Mouse (Mus musculus) intestine, embryonic 15.5 days (tissue): ENCODE results near the gene Khdc1a. TPM values are rescaled to one million over a fixed set of nuclear protein-coding genes. Genes with fewer than 3 reads are reported as not detected.
"Not testable (repeated sequence)": the region's sequence is repeated elsewhere in the genome, so short reads cannot be mapped to it uniquely, and the experiment has no call there.

Source experiments
- ATAC-seq: fragments of 200-750 bp; cut with Nextera tagmentation; 2 replicates; pipeline ENCODE4 v1.8.0; 2017; ENCODE audit warnings: moderate TSS enrichment, moderate library complexity
- H3K27ac ChIP-seq: fragments of 300-500 bp; sonication (generic); 2 replicates; pipeline ENCODE4 v1.5.1; 2015; ENCODE audit warnings: mild to moderate bottlenecking, inconsistent platforms
- H3K27me3 ChIP-seq: fragments of 300-500 bp; sonication (generic); replicated peaks from 2 replicates; pipeline ENCODE4 v1.6.1; 2015; ENCODE audit warnings: inconsistent platforms
- H3K36me3 ChIP-seq: fragments of 300-500 bp; sonication (generic); 2 replicates; pipeline ENCODE4 v1.6.1; 2015; ENCODE audit warnings: inconsistent platforms
- H3K4me1 ChIP-seq: fragments of 300-500 bp; sonication (generic); replicated peaks from 2 replicates; pipeline ENCODE4 v1.6.1; 2015; ENCODE audit warnings: inconsistent platforms
- H3K4me2 ChIP-seq: fragments of 300-500 bp; sonication (generic); replicated peaks from 2 replicates; pipeline ENCODE4 v1.6.1; 2015; ENCODE audit warnings: mild to moderate bottlenecking, inconsistent platforms
- H3K4me3 ChIP-seq: fragments of 300-500 bp; sonication (generic); replicated peaks from 2 replicates; pipeline ENCODE4 v1.5.1; 2015; ENCODE audit warnings: inconsistent platforms
- H3K9ac ChIP-seq: fragments of 300-500 bp; sonication (generic); 2 replicates; pipeline ENCODE4 v1.6.1; 2015; ENCODE audit warnings: inconsistent platforms
- H3K9me3 ChIP-seq: fragments of 300-500 bp; sonication (generic); 2 replicates; pipeline ENCODE4 v1.6.1; 2016; ENCODE audit warnings: inconsistent platforms
- WGBS: fragments of 180-500 bp; shearing (Covaris S2); methylation state at CpG from one replicate; pipeline ENCODE4 v1.1.7; 2015; 5-methylcytosine and 5-hydroxymethylcytosine counted together
- polyA plus RNA-seq: library from polyadenylated mRNA; unstranded; fragments of >200 nt; fragmentation: Nextera tagmentation; extraction: Ambion mirVana; gene quantifications from 2 replicates; pipeline ENCODE4 v1.2.1, GENCODE M21; 2015

Gene Khdc1a
- polyA plus RNA-seq: not detected in 2 replicates

- H3K27ac ChIP-seq: no peak within 1 kb of the TSS
- H3K4me1 ChIP-seq: no peaks in the 10 kb centered on the region
- no peak within 1 kb of the TSS for H3K9ac ChIP-seq
- no peak for ATAC-seq
- no peak within 1 kb of the TSS for H3K4me2 ChIP-seq
- H3K4me3 ChIP-seq: no peak within 1 kb of the TSS
- H3K9me3 ChIP-seq: no peaks in the 10 kb centered on the region
- H3K27me3 ChIP-seq: no peaks in the 10 kb centered on the region
- no peaks in the 10 kb centered on the region for H3K36me3 ChIP-seq
- 82% methylated on average over 2 of the region's 2 CpGs for WGBS
Measured at GRCm38 (mm10) chr1:21349341-21349740, at the start of gene Khdc1a. TSS of gene Khdc1a (plus strand) at chr1:21349641.

GRCm38 (mm10) chr1:21299826-21300225 is 49.6 kb upstream of the Khdc1a start:
- Histone ChIP-seq H3K9ac (no peak overlapping the region), H3K4me2 (no peak overlapping the region), H3K27ac (no peak overlapping the region), H3K4me3 (no peak overlapping the region), H3K36me3 (no peaks in the 10 kb centered on the region), H3K9me3 (no peaks in the 10 kb centered on the region), H3K27me3 (no peaks in the 10 kb centered on the region), H3K4me1 (no peaks in the 10 kb centered on the region)
- no peak for ATAC-seq
- WGBS: 53% methylated on average over 3 of the region's 3 CpGs

DNA sequence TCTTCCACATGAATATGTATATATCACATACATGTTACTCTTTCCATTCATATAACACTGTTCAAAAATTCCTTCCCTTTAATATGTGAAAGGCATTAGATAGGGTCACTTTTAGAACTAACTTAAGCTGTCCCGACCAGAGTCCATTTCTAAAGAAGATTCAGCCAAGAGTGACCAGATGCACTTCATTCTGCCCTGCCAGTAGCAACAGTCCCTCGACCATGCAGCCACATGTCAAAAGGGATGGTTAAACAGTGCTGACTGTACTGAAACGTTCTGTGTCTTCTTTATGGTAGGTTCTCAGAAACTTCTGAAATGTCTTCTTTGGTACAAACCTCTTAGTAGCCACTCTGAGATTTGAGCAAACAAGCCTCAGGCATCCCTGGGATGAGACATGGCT is 47.8 kb upstream of the Khdc1a start:
- Histone ChIP-seq H3K9ac (no peak overlapping the region), H3K36me3 (no peaks in the 10 kb centered on the region), H3K27ac (no peak overlapping the region), H3K27me3 (no peaks in the 10 kb centered on the region), H3K4me1 (no peaks in the 10 kb centered on the region), H3K4me3 (no peak overlapping the region), H3K4me2 (no peak overlapping the region), H3K9me3 (no peaks in the 10 kb centered on the region)
- ATAC-seq: no peak
- 68% methylated on average over 3 of the region's 3 CpGs for WGBS

DNA sequence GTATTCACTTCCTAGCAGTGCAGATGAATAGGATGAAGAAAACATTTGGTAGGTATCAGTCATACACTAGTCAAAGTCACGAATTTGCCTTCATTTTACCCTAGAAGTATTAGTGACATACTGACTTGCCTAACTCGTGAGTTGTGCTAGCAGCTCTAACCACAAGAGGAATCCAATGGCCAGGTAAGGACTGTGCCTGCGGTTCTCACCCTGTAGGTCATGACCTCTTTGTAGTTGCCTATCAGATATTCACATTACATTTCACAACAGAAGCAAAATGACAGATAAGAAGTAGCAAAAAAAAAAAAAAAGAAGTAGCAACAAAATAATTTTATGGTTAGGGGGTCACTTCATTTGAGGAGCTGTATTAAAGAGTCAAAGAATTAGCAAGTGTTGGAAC is 45.3 kb upstream of the Khdc1a start:
- no peaks in the 10 kb centered on the region for H3K36me3 ChIP-seq
- ATAC-seq: no peak
- no peak overlapping the region for H3K9ac ChIP-seq
- WGBS: 75% methylated on average over 3 of the region's 3 CpGs
- no peaks in the 10 kb centered on the region for H3K27me3 ChIP-seq
- H3K4me1 ChIP-seq: no peaks in the 10 kb centered on the region
- no peak overlapping the region for H3K4me2 ChIP-seq
- H3K27ac ChIP-seq: no peak overlapping the region
- H3K4me3 ChIP-seq: no peak overlapping the region
- H3K9me3 ChIP-seq: no peaks in the 10 kb centered on the region

- WGBS: 82% methylated on average over 4 of the region's 4 CpGs
- no peak for ATAC-seq
- H3K9ac ChIP-seq: no peak overlapping the region
Measured at GRCm38 (mm10) chr1:21304646-21305045, 44.8 kb upstream of the Khdc1a start.

GRCm38 (mm10) chr1:21305443-21305842 is 44.0 kb upstream of the Khdc1a start:
- Histone ChIP-seq H3K4me1 (no peaks in the 10 kb centered on the region), H3K9ac (no peak overlapping the region), H3K4me3 (no peak overlapping the region), H3K4me2 (no peak overlapping the region), H3K27me3 (no peaks in the 10 kb centered on the region), H3K9me3 (no peaks in the 10 kb centered on the region), H3K27ac (no peak overlapping the region), H3K36me3 (no peaks in the 10 kb centered on the region)
- WGBS: 89% methylated on average over 3 of the region's 3 CpGs
- ATAC-seq: no peak

More at GRCm38 (mm10) chr1:21304646-21305045, 44.8 kb upstream of the Khdc1a start:
- Histone ChIP-seq H3K4me2 (no peak overlapping the region), H3K4me1 (no peaks in the 10 kb centered on the region), H3K27ac (no peak overlapping the region), H3K36me3 (no peaks in the 10 kb centered on the region), H3K4me3 (no peak overlapping the region), H3K27me3 (no peaks in the 10 kb centered on the region), H3K9me3 (no peaks in the 10 kb centered on the region)

GRCm38 (mm10) chr1:21314336-21314735 is 35.1 kb upstream of the Khdc1a start:
- Histone ChIP-seq H3K9me3 (no peaks in the 10 kb centered on the region), H3K4me1 (no peaks in the 10 kb centered on the region), H3K9ac (no peak overlapping the region), H3K36me3 (no peaks in the 10 kb centered on the region), H3K4me3 (no peak overlapping the region), H3K27me3 (no peaks in the 10 kb centered on the region), H3K27ac (no peak overlapping the region), H3K4me2 (no peak overlapping the region)
- WGBS: 94% methylated on average over 2 of the region's 2 CpGs
- ATAC-seq: no peak

DNA sequence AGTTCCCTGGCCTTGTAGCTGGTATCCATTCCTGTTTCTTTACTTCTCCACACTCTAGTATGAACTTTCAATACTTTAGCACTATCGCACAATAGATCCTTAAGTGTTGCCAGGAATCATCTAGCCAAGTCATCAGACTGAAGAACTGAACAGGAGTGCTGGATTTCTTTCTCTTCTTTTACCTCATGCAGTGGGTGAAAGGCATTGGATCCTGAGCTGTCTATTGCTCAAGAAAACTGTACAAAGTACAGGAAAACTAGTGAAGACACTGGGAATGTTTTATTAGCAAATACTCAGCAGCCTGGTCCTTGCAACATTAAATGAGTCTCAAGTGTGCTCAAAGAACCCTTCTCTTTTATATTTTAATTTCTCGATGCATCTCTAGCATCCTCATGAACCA is 33.7 kb upstream of the Khdc1a start:
- 90% methylated on average over 2 of the region's 2 CpGs for WGBS
- no peak overlapping the region for H3K9ac ChIP-seq
- H3K9me3 ChIP-seq: no peaks in the 10 kb centered on the region

GRCm38 (mm10) chr1:21316305-21316704 is 33.1 kb upstream of the Khdc1a start:
- Histone ChIP-seq H3K9me3 (no peaks in the 10 kb centered on the region), H3K36me3 (no peaks in the 10 kb centered on the region), H3K4me1 (no peaks in the 10 kb centered on the region), H3K4me3 (no peak overlapping the region), H3K27me3 (no peaks in the 10 kb centered on the region), H3K9ac (no peak overlapping the region), H3K4me2 (no peak overlapping the region), H3K27ac (no peak overlapping the region)
- ATAC-seq: no peak
- WGBS: 78% methylated on average over 2 of the region's 2 CpGs

More for the DNA sequence above, 33.7 kb upstream of the Khdc1a start:
- Histone ChIP-seq H3K27ac (no peak overlapping the region), H3K4me1 (no peaks in the 10 kb centered on the region), H3K27me3 (no peaks in the 10 kb centered on the region), H3K36me3 (no peaks in the 10 kb centered on the region), H3K4me3 (no peak overlapping the region), H3K4me2 (no peak overlapping the region)
- ATAC-seq: no peak

- H3K36me3 ChIP-seq: no peaks in the 10 kb centered on the region
- no peak overlapping the region for H3K4me3 ChIP-seq
- no peak overlapping the region for H3K4me2 ChIP-seq
- no peaks in the 10 kb centered on the region for H3K27me3 ChIP-seq
- no peaks in the 10 kb centered on the region for H3K4me1 ChIP-seq
- no peak for ATAC-seq
- no peak overlapping the region for H3K9ac ChIP-seq
- no peak overlapping the region for H3K27ac ChIP-seq
- no peaks in the 10 kb centered on the region for H3K9me3 ChIP-seq
Measured at GRCm38 (mm10) chr1:21318202-21318601, 31.2 kb upstream of the Khdc1a start.

DNA sequence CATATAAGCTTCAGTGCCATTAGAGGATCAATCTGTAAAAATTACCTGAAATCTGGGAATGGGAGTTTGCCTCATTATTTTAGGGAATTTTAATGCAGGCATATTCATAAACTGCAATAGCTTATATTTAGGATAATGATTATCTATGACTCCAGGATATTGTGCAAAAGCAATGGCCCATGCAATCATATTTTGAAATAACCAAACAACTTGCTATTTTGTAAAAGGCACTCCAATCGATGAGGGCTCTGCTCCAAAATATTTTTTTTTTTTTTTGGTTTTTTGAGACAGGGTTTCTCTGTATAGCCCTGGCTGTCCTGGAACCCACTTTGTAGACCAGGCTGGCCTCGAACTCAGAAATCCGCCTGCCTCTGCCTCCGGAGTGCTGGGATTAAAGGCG is 29.2 kb upstream of the Khdc1a start:
- not testable (repeated sequence) for ATAC-seq, H3K9ac ChIP-seq, H3K4me3 ChIP-seq, H3K4me1 ChIP-seq, H3K36me3 ChIP-seq, H3K27ac ChIP-seq, H3K4me2 ChIP-seq, H3K9me3 ChIP-seq, H3K27me3 ChIP-seq
- 95% methylated on average over 5 of the region's 5 CpGs for WGBS

GRCm38 (mm10) chr1:21321656-21322055 is 27.8 kb upstream of the Khdc1a start:
- H3K36me3 ChIP-seq: no peaks in the 10 kb centered on the region
- no peak overlapping the region for H3K4me2 ChIP-seq
- no peak for ATAC-seq
- H3K9ac ChIP-seq: no peak overlapping the region
- H3K9me3 ChIP-seq: no peaks in the 10 kb centered on the region
- H3K4me3 ChIP-seq: no peak overlapping the region
- H3K4me1 ChIP-seq: no peaks in the 10 kb centered on the region
- H3K27ac ChIP-seq: no peak overlapping the region
- 95% methylated on average over 1 of the region's 1 CpGs for whole genome bisulfite sequencing
- no peaks in the 10 kb centered on the region for H3K27me3 ChIP-seq

- 0 out of 2 replicates have a peak, but pooled peaks have one; percentile 44 for ATAC-seq
- Histone ChIP-seq H3K4me1 (no peaks in the 10 kb centered on the region), H3K9me3 (no peaks in the 10 kb centered on the region), H3K27me3 (no peaks in the 10 kb centered on the region), H3K4me2 (no peak overlapping the region), H3K9ac (no peak overlapping the region), H3K36me3 (no peaks in the 10 kb centered on the region), H3K4me3 (no peak overlapping the region), H3K27ac (no peak overlapping the region)
- 53% methylated on average over 1 of the region's 1 CpGs for WGBS
Measured at GRCm38 (mm10) chr1:21323996-21324574, 25.4 kb upstream of the Khdc1a start.
